Mouse (Mus musculus) layer of hippocampus, adult 9-11 months (tissue): ENCODE results near the gene Cers6.
A peak's percentile ranks its signal among the peaks of the same experiment; 100 is the strongest.

Experiments
- DNase-seq: peaks from one replicate; pipeline ENCODE4 v3.0.0; 2022

The Cers6 gene

DNA sequence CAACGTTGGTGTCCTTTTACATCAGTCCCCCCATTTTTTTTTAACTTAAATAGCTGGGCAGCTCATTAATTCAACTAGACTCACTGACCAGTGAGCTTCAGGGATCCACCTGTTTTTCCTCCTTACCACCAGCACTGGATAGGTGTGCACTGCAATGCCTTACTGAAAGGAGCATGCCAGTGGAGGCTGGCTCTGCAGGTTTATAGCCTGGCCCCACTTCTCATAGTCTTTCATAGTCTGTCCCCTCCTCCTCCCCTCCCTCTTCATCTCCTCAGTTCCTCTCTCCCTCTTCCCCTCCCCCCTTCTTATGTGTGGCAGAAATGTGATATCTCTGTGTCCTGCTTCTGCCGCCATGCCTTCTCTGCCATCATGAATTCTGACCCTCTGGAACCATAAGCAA lies 112.5 kb downstream of the Cers6 start:
- no peak for DNase-seq

- DNase-seq = no peak
Measured at GRCm38 (mm10) chr2:68975286-68975685, 114.0 kb downstream of the Cers6 start.

DNA sequence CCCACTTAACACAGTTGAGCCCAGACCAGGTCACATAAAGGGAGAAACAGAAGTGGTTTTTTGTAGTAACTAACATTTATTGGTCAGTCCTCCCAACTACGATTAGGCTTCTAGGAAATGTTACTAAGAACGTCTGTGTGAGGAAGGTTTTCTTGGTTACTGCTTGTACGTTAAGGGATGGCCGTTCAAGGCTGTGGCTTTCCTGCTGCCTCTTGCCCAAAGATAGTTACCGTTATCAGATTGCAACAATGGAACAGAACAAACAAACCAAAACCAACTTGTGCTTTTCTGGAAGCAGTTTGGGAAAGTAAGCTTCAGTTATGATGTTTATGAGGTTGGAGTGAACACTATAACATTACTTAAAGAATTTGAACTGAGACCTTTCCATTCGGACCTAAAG lies 114.5 kb downstream of the Cers6 start:
- no peak for DNase-seq

DNA sequence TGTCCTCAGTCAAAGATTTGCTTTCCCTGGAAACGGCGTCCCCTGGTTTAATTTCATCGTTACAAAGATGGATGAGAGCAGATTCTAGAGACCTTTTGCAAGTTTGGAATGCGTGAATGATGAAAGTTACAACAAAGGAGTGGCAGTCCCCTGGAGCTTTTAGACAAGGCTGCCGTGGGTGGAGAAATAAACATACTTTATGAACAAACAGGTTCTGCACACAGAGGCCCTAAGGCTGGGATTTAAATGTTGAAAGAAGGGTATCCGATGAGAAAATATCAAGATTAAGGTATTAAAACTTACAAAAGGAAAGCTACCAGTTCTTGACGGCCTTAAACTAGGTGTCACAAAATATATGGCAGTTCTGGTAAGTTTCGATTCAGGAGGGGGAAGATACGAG lies 117.0 kb downstream of the Cers6 start:
- no peak for DNase-seq

DNA sequence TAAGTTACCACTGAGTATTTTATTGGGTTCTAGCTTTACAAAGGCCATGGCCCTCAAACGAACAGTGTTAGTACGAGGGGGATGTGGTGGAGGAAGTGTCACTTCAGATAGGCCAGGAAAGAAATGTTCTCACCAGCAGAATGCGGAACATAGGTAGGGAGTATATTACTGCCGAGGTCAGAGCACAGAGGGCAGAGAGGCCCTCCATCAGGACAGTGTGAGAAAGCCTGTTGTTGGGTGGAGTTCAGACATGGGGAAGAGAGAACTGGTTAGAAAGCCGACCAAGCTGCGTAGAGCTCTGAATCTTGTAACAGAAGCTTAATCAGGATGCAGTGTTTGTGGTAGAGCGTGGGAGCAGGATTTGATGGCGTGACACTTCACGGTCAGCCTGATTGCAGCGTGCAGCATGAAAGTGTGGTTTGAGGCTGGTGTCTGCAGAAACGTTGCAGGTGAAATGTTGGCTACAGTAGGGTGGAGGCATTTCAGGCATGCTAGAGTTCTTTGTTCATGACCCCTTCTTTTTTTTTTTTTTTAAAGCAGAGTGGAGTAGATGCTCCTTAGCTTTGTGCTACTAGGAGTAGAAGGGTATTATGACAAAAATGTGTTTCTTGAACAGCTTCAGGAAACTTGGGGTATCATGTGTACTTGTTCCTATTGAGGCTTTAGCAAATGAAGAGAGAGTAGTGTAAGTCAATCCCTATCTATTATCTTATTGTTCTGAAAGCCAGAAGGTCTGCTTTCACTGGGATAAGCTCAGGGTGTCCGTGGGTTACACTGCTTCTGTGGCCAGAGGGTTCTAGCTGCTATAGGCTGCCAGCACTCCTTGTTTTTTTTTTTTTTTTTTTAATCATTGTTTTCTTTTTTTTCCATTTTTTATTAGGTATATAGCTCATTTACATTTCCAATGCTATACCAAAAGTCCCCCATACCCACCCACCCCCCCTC lies 117.7 kb downstream of the Cers6 start:
- no peak for DNase-seq

GRCm38 (mm10) chr2:68981302-68981701 lies 120.1 kb downstream of the Cers6 start:
- no peak for DNase-seq

- no peak for DNase-seq
Measured at GRCm38 (mm10) chr2:68981756-68982409, 120.6 kb downstream of the Cers6 start.

- no peak for DNase-seq
Measured at GRCm38 (mm10) chr2:68982979-68983378, 121.7 kb downstream of the Cers6 start.

GRCm38 (mm10) chr2:68983431-68983830 lies 122.2 kb downstream of the Cers6 start:
- no peak for DNase-seq

DNA sequence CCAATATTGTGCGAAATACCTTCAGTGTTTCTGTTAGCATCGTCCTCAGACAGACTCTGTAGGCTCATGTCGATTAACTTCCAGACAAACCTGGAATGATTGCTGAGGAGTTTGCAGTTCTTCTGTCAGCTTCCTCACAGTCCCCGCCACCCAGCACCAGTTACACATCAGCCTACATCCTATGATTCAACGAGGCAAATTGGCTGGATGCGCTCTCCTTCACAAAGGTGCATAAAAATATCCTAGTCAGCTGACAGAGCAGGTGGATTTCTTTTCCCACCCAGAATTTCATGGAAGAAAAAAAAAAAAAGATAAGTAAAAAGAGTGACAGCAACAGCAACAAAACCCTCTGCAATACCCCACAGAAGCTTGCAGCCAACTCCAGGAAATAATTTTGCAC lies 127.9 kb downstream of the Cers6 start:
- DNase-seq = peak; percentile 36

- DNase-seq = no peak
Measured at GRCm38 (mm10) chr2:68992629-68993028, 131.4 kb downstream of the Cers6 start.

- no peak for DNase-seq
Measured at GRCm38 (mm10) chr2:68994441-68994840, 133.2 kb downstream of the Cers6 start.

- no peak for DNase-seq
Measured at GRCm38 (mm10) chr2:68995723-68996122, 134.5 kb downstream of the Cers6 start.

DNA sequence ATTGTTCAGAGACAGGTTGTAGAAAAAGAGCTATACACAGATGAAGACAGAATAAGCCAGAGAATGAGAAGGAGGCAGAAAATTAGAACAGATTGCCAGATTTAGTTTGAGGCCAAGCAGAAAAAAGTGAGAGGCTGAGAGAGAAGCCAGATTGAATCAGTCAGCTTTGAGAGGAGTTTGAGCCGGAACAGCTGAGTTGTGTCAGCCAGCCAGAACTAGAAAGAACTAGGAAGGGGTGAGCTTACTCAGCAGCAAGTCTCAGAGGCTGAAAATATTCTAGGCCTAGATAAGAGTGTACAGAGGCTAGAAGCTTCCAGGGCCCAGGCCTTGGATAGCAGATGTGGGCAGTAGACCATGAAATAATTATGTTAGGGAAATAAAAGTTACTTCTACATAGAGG lies 135.0 kb downstream of the Cers6 start:
- DNase-seq = no peak

DNA sequence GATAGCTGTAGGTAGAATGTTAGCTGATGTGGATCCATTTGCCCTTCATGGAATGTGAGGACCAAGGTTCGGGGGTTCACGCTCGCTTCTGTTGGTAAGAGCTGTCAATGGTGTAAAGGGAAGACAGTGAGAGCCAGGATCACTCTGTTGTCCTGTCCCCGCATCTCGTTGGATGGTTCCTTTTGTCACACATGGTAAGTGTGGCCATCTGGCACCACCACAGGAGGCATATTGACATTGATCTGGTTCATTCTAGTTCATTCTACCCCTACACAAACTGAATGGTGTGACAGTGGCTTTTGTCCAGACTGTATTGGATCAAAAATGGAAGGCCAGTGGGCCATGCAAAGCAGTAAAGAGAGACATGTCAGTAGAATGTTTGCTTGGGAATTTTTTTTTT lies 142.8 kb downstream of the Cers6 start:
- DNase-seq = no peak

DNA sequence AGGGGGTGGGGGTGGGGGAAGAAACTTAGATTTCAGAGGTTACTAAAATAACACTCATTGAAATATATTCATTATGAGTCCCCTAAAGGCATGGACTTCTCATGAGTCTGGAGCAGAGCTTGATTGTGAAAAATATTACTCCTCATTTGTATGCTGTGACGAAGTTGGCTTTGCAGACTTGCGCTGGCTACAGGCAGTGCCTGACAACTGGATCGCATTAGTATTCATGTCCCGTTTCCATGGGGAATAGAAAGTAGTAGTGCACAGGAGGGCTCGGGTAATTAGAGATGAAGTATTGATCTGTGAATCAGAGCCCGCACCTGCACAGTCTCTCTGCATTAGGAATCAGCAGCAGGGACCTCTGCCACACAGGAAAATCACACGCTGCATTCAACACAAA lies 150.2 kb downstream of the Cers6 start:
- no peak for DNase-seq

- no peak for DNase-seq
Measured at GRCm38 (mm10) chr2:69011860-69012259, 150.6 kb downstream of the Cers6 start.

GRCm38 (mm10) chr2:69014241-69014640 lies 153.0 kb downstream of the Cers6 start:
- DNase-seq = no peak

DNA sequence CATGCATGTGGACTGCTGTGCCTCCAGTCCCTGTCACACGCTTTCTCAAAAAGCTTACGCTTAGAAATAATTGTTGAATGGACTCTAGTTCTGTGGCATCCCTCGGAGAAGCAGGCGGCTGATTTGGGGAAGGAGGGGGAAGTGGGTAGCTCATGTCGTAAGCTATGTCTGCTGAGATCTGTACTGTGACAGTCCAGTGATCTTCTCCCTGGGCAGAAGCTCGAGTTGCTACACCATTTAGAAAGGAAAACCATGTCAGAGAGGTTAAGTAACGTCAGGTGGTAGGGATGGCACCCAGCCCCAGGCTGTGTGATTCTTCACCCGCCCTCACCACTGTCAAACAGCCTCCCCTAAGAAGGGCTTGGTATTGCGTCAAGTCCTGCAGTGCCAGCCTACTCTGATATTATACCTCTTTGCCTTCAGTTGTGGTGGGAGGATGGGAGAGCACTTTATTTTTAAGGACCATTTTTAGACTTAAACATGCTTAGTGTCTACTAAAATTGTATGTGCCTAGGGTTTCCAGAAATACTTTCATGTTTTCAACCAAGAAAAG lies 154.0 kb downstream of the Cers6 start:
- DNase-seq = no peak

- DNase-seq = no peak
Measured at GRCm38 (mm10) chr2:69015822-69016221, 154.6 kb downstream of the Cers6 start.

- no peak for DNase-seq
Measured at GRCm38 (mm10) chr2:69019026-69019565, 157.9 kb downstream of the Cers6 start.

- DNase-seq = no peak
Measured at GRCm38 (mm10) chr2:69019821-69020489, 158.7 kb downstream of the Cers6 start.
